Mouse (Mus musculus): ENCODE data around the gene Zfp90.
A peak's percentile ranks its signal among the peaks of the same experiment; 100 is the strongest.
"Not testable (repeated sequence)": the region's sequence is repeated elsewhere in the genome, so short reads cannot be mapped to it uniquely, and the experiment has no call there.

Zfp90 gene

GRCm38 (mm10) chr8:106415182-106415971, at the start of gene Zfp90:
Gene Zfp90, plus strand, starts transcription at chr8:106415327.
- DNase-seq (ENCODE audit: low spot score in 2 of 2): peak; percentile 93 to 96

DNA sequence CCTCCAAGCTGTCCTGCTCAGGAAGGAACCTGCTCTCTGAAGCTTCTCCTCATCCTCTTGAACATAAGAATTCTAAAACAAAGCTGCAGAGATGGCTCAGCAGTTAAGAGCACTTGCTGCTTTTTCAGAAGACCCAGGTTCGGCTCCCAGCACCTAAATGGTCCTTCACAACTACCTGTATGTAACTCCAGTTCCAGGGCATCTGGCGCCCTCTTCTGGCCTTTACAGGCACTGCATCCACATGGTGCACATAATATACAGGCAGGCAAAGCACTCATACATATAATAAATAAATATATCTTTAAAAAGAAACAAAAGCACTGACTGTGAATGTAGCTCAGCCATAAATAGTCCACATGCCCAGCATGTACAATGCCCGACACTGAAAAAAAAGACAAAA, 46.6 kb upstream of the Zfp90 start:
- DNase-seq (ENCODE audit: low spot score in 2 of 2): no peak

GRCm38 (mm10) chr8:106369069-106369468, 46.1 kb upstream of the Zfp90 start:
- DNase-seq (ENCODE audit: low spot score in 2 of 2): no peak

- DNase-seq (ENCODE audit: low spot score in 2 of 2): no peak
Observed at GRCm38 (mm10) chr8:106375957-106376356, 39.2 kb upstream of the Zfp90 start.

DNA sequence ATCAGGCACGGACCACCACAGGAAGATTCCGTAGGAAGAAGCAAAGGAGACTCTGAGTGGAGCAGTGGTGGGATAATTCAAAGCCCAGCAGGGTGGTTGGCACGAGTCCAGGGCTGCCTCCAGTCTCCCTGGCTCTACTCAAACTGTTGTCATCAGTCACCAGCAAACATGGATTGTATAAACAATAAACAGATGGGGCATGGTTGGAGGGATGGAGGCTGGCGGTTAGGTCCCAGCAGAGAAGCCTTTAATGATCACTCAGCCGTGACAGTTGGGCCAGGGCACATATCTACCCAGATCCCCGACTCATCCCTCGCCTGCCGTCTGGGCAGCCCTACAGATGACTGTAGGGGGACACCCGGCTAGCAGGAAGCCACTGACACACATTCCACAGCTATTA, 38.3 kb upstream of the Zfp90 start:
- DNase-seq (ENCODE audit: low spot score in 2 of 2): no peak

GRCm38 (mm10) chr8:106378501-106379048, 36.6 kb upstream of the Zfp90 start:
- DNase-seq (ENCODE audit: low spot score in 2 of 2): no peak

DNA sequence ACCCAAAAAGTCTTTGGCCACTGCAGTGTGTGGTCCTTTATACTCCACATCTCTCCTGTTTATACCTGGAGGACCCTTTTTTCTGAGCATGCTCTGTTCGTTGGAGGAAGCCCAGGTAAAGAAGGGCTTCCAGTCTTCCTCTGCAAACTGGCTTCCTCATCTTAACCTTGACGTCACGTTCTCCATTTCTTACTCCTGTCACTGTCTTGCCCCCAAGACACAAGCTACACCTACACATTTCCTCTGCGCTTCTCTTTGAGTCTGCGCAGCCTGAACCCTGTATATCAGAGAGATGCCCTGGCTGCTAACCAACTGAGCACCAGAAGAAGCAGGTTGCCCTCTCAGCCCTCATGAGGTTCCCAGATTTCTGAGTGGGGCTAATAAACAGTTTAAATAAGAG, 35.8 kb upstream of the Zfp90 start:
- no peak for DNase-seq (ENCODE audit: low spot score in 2 of 2)

DNA sequence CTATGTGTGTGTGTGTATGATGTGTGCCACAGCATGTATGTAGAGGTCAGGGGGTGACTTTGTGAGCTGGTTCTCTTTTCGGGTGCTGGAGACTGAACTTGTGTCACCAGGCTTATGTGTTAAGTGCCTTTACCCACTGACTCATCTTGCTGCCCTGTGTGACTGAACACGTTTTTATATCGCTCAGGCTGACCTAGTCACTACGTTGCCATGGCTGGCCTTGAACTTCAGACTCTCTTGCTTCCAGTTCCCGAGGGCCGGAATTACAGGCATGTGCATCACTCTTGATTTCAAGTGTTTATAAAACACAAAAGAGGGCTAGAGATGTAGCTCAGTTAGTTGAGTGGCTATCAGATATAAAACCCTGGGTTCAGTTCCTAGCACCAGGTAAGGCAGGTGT, 34.1 kb upstream of the Zfp90 start:
- no peak for DNase-seq (ENCODE audit: low spot score in 2 of 2)

DNA sequence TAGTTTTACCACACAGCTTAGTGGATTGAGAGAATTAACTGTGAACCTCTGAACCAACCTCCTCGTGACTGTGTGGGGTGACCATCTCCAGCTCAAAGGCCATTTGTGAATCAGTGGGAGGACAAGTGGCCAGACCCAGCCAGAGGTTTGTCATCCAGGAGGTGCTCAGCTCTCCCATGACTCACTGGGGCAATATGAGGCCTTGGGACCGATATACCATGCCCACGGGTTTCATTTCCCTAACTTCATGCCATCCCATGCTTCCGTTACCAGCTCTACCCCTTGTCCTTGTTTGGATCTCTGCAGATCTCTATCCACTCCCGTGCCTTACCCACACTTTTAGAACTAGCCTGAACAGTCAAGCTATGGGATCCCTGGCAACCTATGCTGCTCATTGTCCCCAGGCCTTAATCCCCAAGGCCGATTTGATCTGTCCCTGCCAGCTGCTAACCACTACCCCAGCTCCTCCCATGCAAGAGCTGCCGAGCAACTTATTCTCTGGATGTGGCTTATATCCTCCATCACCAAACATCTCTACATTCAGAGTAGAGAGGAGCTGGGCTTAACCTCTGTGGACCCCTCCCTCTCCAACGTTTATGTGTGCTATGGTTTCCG, 27.2 kb upstream of the Zfp90 start:
- DNase-seq (ENCODE audit: low spot score in 2 of 2): no peak

- DNase-seq (ENCODE audit: low spot score in 2 of 2): no peak
Observed at GRCm38 (mm10) chr8:106394493-106394892, 20.6 kb upstream of the Zfp90 start.

- no peak for DNase-seq (ENCODE audit: low spot score in 2 of 2)
Observed at GRCm38 (mm10) chr8:106399694-106400093, 15.4 kb upstream of the Zfp90 start.

DNA sequence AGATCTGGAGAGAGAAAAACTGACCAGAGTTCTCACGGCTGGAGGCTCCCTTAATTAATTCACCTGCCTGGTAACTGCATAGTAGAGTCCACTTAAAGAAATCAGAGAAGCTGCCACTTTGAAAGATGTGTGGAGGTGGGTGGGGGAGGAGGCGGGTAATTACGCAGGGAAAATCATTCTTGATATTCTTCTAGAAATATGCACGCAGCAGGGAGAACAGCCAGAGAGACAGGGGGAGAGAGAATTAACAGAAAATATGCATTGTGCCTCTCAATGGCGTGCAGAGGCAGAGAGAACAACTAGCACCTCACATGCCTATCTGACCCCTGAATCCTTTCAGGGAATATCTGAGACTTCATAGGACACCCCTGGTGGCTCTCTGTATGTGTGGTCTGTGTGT, 14.9 kb upstream of the Zfp90 start:
- DNase-seq (ENCODE audit: low spot score in 2 of 2): no peak

DNA sequence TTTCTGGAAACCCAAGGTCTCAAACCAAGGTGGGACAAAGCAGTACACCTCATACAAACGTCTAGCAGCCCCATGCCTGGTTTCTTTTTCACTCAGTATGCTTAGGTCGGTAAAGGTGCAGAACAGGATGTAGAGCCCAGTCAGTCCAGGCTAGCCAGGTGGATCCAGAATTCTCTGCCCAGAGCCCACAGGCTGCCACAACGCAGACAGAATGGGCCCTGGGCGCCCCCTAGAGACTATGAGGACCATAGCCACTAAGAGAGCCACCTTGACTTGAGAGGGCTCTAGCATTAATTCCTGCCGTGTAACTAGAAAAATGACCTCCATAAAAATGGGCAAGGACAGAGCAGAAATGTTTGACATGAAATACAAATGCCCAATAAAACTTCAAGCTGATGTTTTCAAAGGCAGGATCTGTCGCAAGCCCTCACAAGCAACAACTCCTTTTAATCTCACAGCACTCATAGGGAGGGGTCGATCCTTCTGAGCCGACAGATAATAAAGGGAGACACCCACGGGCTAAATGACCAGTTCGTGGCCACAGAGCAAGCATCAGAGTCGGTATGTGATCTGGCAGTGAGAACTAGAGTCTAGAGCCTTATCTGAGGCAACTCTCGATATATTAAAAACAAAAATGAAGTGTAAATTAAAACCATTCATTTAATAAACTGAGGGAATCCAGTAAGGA, 11.7 kb upstream of the Zfp90 start:
- DNase-seq (ENCODE audit: low spot score in 2 of 2): peak; percentile 50 to 66

DNA sequence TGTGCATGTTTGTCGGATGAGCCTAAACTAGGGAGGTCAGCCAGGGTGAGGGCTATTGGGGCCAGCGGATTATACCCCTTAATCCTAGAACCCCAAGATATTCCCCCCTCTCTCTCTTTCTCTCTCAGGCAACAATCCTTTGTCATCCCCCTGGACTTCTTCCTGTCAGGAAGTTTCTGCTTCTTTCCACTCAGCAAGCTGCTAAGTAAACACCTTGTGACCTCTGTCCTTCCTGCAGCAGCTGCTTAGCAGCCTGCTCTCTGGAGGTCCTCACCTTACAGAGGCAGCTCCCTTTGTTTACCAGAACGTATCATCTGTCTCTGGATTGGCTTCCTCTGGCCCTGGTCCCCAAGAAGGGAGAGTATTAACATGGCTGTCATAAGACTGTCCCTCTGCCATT, 10.3 kb upstream of the Zfp90 start:
- no peak for DNase-seq (ENCODE audit: low spot score in 2 of 2)

DNA sequence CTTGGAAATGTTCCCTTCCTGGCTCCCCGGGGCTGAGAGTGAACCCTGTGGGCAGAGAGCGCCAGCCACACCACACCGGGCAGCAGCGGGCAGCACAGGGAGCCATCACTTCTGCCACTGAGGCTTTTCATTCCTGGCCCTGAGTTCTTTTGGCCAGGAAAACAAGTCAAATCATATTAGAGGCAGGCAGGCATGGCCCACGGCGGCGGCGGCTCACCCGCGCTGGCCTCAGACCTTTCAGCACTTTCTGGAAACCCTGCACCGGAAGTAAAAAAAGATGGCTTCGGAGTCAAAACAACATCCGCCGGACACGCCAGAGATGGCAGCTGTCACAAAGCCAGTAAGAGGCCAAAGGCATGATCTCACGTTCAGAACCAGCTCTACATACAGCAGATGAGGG, 9.3 kb upstream of the Zfp90 start:
- DNase-seq (ENCODE audit: low spot score in 2 of 2): no peak

- DNase-seq (ENCODE audit: low spot score in 2 of 2): no peak
Observed at GRCm38 (mm10) chr8:106410055-106410454, 5.1 kb upstream of the Zfp90 start.

GRCm38 (mm10) chr8:106410564-106410963, 4.6 kb upstream of the Zfp90 start:
- no peak for DNase-seq (ENCODE audit: low spot score in 2 of 2)

- peak; percentile 64 to 72 for DNase-seq (ENCODE audit: low spot score in 2 of 2)
Observed at GRCm38 (mm10) chr8:106411783-106412451, 3.2 kb upstream of the Zfp90 start.

GRCm38 (mm10) chr8:106417692-106418091, 2.6 kb downstream of the Zfp90 start:
- no peak for DNase-seq (ENCODE audit: low spot score in 2 of 2)

- DNase-seq (ENCODE audit: low spot score in 2 of 2): no peak
Observed at GRCm38 (mm10) chr8:106431088-106431487, 16.0 kb downstream of the Zfp90 start.

DNA sequence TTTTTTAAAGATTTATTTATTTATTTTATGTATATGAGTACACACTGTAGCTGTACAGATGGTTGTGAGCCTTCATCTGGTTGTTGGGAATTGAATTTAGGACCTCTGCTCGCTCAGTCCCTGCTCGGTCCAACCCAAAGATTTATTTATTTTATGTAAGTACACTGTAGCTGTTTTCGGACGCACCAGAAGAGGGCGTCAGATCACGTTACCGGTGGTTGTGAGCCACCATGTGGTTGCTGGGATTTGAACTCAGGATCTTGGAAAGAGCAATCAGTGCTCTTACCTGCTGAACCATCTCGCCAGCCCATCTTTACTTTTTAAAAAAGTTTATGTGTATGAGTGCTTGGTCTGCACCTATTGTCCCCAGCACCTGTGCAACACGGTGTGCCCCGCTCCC, 16.8 kb downstream of the Zfp90 start:
- DNase-seq (ENCODE audit: low spot score in 2 of 2): not testable (repeated sequence)

GRCm38 (mm10) chr8:106432954-106433570, 17.9 kb downstream of the Zfp90 start:
- peak; percentile 88 to 90 for DNase-seq (ENCODE audit: low spot score in 2 of 2)

All from frontal cortex, postnatal 36 days (tissue).